In the genomic region with DNA sequence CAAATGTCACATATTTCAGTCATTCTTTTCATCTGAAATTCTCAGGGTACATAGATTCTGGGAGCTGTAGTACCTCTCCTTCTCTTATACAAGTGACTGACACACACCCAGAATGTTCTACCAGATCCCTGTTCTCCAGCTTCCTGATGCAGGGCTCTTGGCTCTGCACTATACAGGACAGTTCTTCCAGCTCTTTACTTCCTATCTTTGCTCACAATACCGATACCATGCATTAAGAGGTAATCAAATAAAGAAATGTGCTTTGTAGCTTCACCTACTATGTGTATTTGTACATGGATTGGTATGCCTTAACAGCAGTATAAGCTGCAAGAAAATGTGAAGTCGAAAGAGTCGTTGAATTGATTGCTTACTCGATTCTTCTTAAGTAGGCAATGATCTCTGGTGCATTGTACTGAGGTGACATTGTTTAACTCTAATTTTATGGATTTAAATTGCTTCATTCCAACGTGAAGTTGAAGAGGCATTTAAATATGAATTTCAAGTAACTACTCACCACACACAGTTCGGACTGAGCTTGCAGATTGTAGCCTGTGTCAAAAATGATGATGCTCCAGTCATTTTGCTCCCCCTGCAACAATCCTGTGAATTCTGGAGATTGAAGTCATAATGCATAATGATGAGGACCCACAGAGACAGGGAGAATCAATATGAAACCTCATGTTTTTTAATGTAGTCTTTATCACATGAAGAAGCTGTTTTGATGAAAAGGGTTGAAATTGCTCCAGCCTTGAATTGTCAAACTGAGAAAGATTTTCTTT, we compare ENCODE assay signal across 23 mouse cellular contexts.
DNase-seq lines count a peak whose midpoint lies in the region; ATAC-seq and TF ChIP-seq lines count a peak whose summit lies in the region.
"Had no signal": no experiment of that assay in that cellular context is flagged by ENCODE, and none has a peak within 500 bp of the region (broad histone marks: within the 10 kb centered on the region; RNA-seq: fewer than 3 reads in every experiment).

No protein-coding gene starts in this region.

- peak; percentile 51; the same call in 1 of the 2 replicates for ATAC-seq in forebrain, embryonic 12.5 days (ENCODE audit: low FRiP score)
- 0 out of 2 replicates have a peak, but pooled peaks have one; percentile 51 for ATAC-seq in hindbrain, embryonic 14.5 days (ENCODE audit: low FRiP score)
- no peak for ATAC-seq in hindbrain, postnatal 0 days
- peak; percentile 23; the same call in 1 of the 2 replicates for ATAC-seq in forebrain, postnatal 0 days
- ATAC-seq: CD4-positive, CD25-positive, alpha-beta regulatory T cell, adult 4 months; intestine, embryonic 16.5 days had no signal

- DNase-seq in forebrain, embryonic 10.5 days (ENCODE audit: extremely low spot score, low spot score) = no peak
- DNase-seq in hindbrain, embryonic 14.5 days (ENCODE audit: low spot score) = no peak
- no peak for DNase-seq in hindbrain, postnatal 0 days (ENCODE audit: low spot score)
- peak; percentile 78 for DNase-seq in brain, embryonic 14.5 days (ENCODE audit: low read depth)
- DNase-seq in forebrain, postnatal 0 days = no peak
- DNase-seq in cerebellum, postnatal 25 days = no peak
- DNase-seq in adrenal gland, adult (ENCODE audit: inconsistent age in 2 of 2, low spot score in 1 of 2) = no peak
- DNase-seq: adrenal gland, postnatal 25 days; B cell, adult 2 months; cerebellum, adult 11 months; cerebellum, adult 8-10 months; cerebellum, postnatal 14 days; gastrocnemius, postnatal 10 days; heart, adult 18-20 months; heart, postnatal 10 days; heart, postnatal 4 days; kidney, adult 8-10 months had no signal

- no peak overlapping the region for H3K4me3 ChIP-seq in forebrain, embryonic 12.5 days (replicated peaks)
- no peak overlapping the region for H3K4me3 ChIP-seq in forebrain, embryonic 10.5 days
- no peak overlapping the region for H3K4me3 ChIP-seq in hindbrain, embryonic 14.5 days (replicated peaks; ENCODE audit: low read length)
- H3K4me3 ChIP-seq in hindbrain, postnatal 0 days (ENCODE audit: low read length) = no peak overlapping the region
- H3K4me3 ChIP-seq in forebrain, postnatal 0 days (ENCODE audit: low read depth, low read length) = no peak overlapping the region
- H3K4me3 ChIP-seq: embryonic facial prominence, embryonic 12.5 days; heart, embryonic 10.5 days had no signal

- H3K9ac ChIP-seq in forebrain, embryonic 12.5 days = no peak overlapping the region
- H3K9ac ChIP-seq in hindbrain, embryonic 14.5 days = no peak overlapping the region
- no peak overlapping the region for H3K9ac ChIP-seq in hindbrain, postnatal 0 days (replicated peaks; ENCODE audit: low read length)
- H3K9ac ChIP-seq in forebrain, postnatal 0 days = no peak overlapping the region
- H3K9ac ChIP-seq: embryonic facial prominence, embryonic 12.5 days had no signal

- H3K4me2 ChIP-seq in forebrain, embryonic 12.5 days = no peak overlapping the region
- H3K4me2 ChIP-seq in hindbrain, embryonic 14.5 days (replicated peaks) = no peak overlapping the region
- no peak overlapping the region for H3K4me2 ChIP-seq in hindbrain, postnatal 0 days (ENCODE audit: low read depth, low read length)
- H3K4me2 ChIP-seq in forebrain, postnatal 0 days (ENCODE audit: low read depth) = no peak overlapping the region
- H3K4me2 ChIP-seq: embryonic facial prominence, embryonic 12.5 days had no signal

- TF ChIP-seq CTCF in hindbrain, postnatal 0 days (IDR thresholded peaks at IDR 0.05; ENCODE audit: low read depth) = no peak
- no peak for TF ChIP-seq CTCF in brain, embryonic 14.5 days (IDR thresholded peaks at IDR 0.05; ENCODE audit: borderline replicate concordance, extremely low read depth, insufficient read depth, insufficient read length)
- TF ChIP-seq CTCF in forebrain, postnatal 0 days (IDR thresholded peaks at IDR 0.05; ENCODE audit: low read depth) = no peak

- WGBS in forebrain, embryonic 12.5 days = 79% methylated on average over 6 of the region's 6 CpGs
- 85% methylated on average over 6 of the region's 6 CpGs for WGBS in forebrain, embryonic 10.5 days
- 62% methylated on average over 6 of the region's 6 CpGs for WGBS in hindbrain, embryonic 14.5 days
- 69% methylated on average over 6 of the region's 6 CpGs for WGBS in hindbrain, postnatal 0 days
- WGBS in forebrain, postnatal 0 days = 60% methylated on average over 6 of the region's 6 CpGs

- H3K27me3 ChIP-seq in forebrain, embryonic 12.5 days = no peaks in the 10 kb centered on the region
- H3K27me3 ChIP-seq in forebrain, embryonic 10.5 days (ENCODE audit: poor library complexity, severe bottlenecking) = no peaks in the 10 kb centered on the region
- no peaks in the 10 kb centered on the region for H3K27me3 ChIP-seq in hindbrain, embryonic 14.5 days (ENCODE audit: control insufficient read depth, insufficient read depth, low read length)
- no peaks in the 10 kb centered on the region for H3K27me3 ChIP-seq in hindbrain, postnatal 0 days (ENCODE audit: insufficient read depth, low read length)
- no peaks in the 10 kb centered on the region for H3K27me3 ChIP-seq in forebrain, postnatal 0 days (ENCODE audit: insufficient read depth, low read length)
- H3K27me3 ChIP-seq: embryonic facial prominence, embryonic 12.5 days had no signal

- no peaks in the 10 kb centered on the region for H3K36me3 ChIP-seq in forebrain, embryonic 12.5 days (replicated peaks)
- no peaks in the 10 kb centered on the region for H3K36me3 ChIP-seq in forebrain, embryonic 10.5 days (replicated peaks)
- H3K36me3 ChIP-seq in hindbrain, embryonic 14.5 days (replicated peaks; ENCODE audit: control insufficient read depth, insufficient read depth) = no peaks in the 10 kb centered on the region
- no peaks in the 10 kb centered on the region for H3K36me3 ChIP-seq in hindbrain, postnatal 0 days (ENCODE audit: insufficient read depth, low read length)
- no peaks in the 10 kb centered on the region for H3K36me3 ChIP-seq in forebrain, postnatal 0 days (ENCODE audit: insufficient read depth)
- H3K36me3 ChIP-seq: embryonic facial prominence, embryonic 12.5 days; G1E; heart, embryonic 10.5 days had no signal

- no peak overlapping the region for H3K27ac ChIP-seq in forebrain, embryonic 12.5 days
- no peak overlapping the region for H3K27ac ChIP-seq in forebrain, embryonic 10.5 days
- 0 out of 2 replicates have a peak overlapping the region, but pooled peaks have one; percentile 43 for H3K27ac ChIP-seq in hindbrain, embryonic 14.5 days
- no peak overlapping the region for H3K27ac ChIP-seq in hindbrain, postnatal 0 days
- H3K27ac ChIP-seq in forebrain, postnatal 0 days (ENCODE audit: low read depth, low read length) = no peak overlapping the region
- H3K27ac ChIP-seq: embryonic facial prominence, embryonic 12.5 days; heart, embryonic 10.5 days had no signal

- no peaks in the 10 kb centered on the region for H3K9me3 ChIP-seq in forebrain, embryonic 12.5 days
- H3K9me3 ChIP-seq in forebrain, embryonic 10.5 days = no peaks in the 10 kb centered on the region
- H3K9me3 ChIP-seq in hindbrain, embryonic 14.5 days (ENCODE audit: control insufficient read depth, low read length) = no peaks in the 10 kb centered on the region
- no peaks in the 10 kb centered on the region for H3K9me3 ChIP-seq in hindbrain, postnatal 0 days (ENCODE audit: low read length)
- H3K9me3 ChIP-seq in forebrain, postnatal 0 days (ENCODE audit: low read length) = no peaks in the 10 kb centered on the region
- H3K9me3 ChIP-seq: embryonic facial prominence, embryonic 12.5 days; G1E; heart, embryonic 10.5 days had no signal

- TF ChIP-seq POLR2A in brain, embryonic 14.5 days (IDR thresholded peaks at IDR 0.05; ENCODE audit: borderline replicate concordance, extremely low read depth, insufficient read depth, insufficient read length, poor library complexity, severe bottlenecking) = no peak

- no peaks in the 10 kb centered on the region for H3K4me1 ChIP-seq in forebrain, embryonic 12.5 days
- H3K4me1 ChIP-seq in forebrain, embryonic 10.5 days = no peaks in the 10 kb centered on the region
- H3K4me1 ChIP-seq in hindbrain, embryonic 14.5 days (replicated peaks; ENCODE audit: control insufficient read depth, insufficient read depth, low read length) = no peaks in the 10 kb centered on the region
- H3K4me1 ChIP-seq in hindbrain, postnatal 0 days (ENCODE audit: insufficient read depth, low read length) = no peaks in the 10 kb centered on the region
- no peaks in the 10 kb centered on the region for H3K4me1 ChIP-seq in forebrain, postnatal 0 days (ENCODE audit: insufficient read depth)
- H3K4me1 ChIP-seq: embryonic facial prominence, embryonic 12.5 days; heart, embryonic 10.5 days had no signal
